Mouse (Mus musculus) lung, postnatal 25 days (tissue): ENCODE results near the gene Ppp2r3d.
"Not testable (repeated sequence)": the region's sequence is repeated elsewhere in the genome, so short reads cannot be mapped to it uniquely, and the experiment has no call there.

Source experiments
- DNase-seq: peaks from one replicate; pipeline ENCODE4 v3.0.0; 2022; ENCODE audit warnings: low spot score

The Ppp2r3d gene

GRCm38 (mm10) chr9:124476096-124476902 lies at the start of gene Ppp2r3d:
TSS of gene Ppp2r3d (minus strand) at chr9:124476898.
- DNase-seq: no peak

DNA sequence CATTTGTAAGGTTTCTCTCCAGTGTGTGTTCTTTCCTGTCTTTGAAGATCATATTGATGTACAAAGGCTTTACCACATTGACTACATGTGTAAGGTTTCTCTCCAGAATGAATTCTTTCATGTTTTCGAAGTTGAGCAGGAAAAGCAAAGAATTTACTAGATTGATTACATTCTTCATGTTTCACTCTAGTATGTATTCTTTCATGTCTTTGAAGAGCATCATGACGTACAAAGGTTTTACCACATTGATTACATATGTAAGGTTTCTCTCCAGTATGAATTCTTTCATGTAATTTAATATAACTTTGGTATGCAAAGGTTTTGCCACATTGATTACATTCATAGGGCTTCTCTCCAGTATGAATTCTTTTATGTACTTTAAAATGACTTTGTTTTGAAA lies 17.0 kb upstream of the Ppp2r3d start, which contains the start of gene Gm21836:
Gene Gm21836, minus strand, starts transcription at position 101 of the 400 bp plus-strand sequence.
- not testable (repeated sequence) for DNase-seq

DNA sequence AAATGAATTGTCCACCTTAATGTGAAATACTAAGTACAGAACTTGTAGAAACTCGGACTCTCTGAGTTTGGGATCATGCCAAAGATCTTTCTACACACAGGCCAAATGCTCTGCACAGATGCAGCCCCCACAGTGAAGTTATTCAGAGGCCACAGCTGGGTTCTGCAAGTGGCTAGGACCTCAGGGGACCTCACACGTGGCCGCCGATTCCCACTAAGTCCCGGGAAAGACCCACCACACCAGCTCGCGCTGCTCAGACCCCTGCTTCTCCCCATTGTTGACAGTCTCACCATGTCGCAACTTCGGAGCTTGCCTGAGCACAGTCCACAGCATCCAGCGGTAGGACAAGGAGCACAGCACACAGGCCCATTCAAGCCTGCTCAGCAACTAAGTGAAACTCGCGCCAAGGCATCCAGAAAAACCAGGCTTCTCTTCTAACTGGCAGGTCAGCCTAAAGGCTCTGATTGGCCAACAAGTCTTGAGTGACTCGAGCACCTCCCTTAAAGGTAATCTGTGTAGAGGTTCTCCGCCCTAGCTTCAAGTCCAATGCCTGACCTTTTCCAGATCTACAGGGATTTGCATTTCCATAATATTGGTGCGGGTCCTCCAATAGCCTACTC lies 3.8 kb upstream of the Ppp2r3d start:
- not testable (repeated sequence) for DNase-seq

DNA sequence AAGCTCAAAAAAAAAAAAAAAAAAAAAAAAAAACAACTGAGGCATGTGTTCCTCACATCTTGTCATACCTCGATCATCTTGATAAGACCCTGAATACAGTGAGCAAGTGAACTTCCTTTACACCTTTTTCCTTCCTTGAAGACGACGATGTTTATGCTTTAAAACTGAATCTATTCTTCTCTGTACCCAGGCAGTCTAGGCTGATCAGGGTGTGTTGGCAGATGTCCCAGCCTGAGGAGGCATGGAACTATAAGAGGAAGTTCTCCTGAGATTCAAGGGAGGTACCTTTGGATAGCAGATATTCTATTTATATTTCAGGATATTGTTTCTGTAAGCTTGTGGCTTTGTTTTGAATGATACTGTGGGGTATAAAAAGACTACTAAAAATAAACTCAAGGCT lies 1.4 kb upstream of the Ppp2r3d start:
- DNase-seq: peak; percentile 80

DNA sequence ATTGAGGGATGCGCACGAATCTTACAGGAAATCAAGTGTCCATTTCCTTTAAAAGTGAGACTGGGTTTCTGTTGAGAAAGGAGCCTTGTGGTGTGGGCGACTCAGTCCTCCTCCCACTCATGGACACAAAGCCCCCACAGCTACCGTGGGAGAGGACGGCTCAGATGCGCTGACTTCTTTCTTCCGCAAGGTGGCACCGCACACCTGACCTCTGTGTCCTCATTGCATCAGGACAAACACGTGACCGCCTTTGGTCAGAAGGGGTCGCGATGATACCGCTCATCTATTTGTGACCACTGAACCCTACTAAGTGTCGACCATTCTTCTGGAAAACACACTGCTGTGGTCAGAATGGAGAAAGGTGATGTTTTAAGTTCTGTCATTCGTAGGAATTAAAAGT lies 1.0 kb downstream of the Ppp2r3d start:
- no peak for DNase-seq

GRCm38 (mm10) chr9:124456572-124456971 lies 20.1 kb downstream of the Ppp2r3d start:
- DNase-seq: peak; percentile 81

GRCm38 (mm10) chr9:124442533-124442855 lies 34.2 kb downstream of the Ppp2r3d start:
- no peak for DNase-seq

GRCm38 (mm10) chr9:124441681-124442532 lies 34.8 kb downstream of the Ppp2r3d start:
- DNase-seq: no peak

DNA sequence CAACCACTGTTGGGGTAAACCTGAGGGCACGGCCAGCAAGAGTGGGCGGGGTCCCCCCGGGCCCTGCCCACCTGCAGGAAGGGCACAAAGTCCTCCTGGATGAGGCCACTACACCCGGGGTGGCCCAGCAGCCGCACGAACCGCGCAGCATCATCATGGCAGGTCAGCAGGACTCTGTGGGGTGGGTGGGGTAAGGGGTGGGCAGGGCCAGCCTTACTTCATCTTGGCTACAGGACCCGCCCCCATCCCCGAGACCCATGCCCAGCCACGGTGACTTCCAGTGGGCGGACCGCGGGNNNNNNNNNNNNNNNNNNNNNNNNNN lies 36.0 kb downstream of the Ppp2r3d start:
- DNase-seq: no peak

GRCm38 (mm10) chr9:124439848-124440723 lies 36.6 kb downstream of the Ppp2r3d start:
- no peak for DNase-seq

DNA sequence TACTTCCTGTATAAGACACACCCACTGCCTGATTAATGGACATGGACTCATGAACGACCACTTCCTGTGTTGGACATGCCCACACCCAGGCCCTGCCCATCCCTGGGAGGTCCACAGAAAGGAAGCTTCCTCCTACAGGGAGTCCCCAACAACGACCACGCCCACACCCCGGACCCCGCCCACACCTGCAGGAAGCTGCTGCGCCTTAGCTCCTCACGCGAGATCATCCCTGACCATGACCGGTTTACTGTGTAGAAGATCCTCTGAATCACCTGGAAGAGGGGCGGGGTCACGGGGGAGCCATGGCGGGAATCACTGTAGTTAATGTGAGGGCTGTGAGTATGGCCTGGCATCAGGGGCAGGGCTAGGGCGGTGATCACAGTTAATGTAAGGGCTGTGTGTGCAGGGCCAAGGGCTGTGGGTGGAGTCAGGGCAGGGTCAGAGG lies 37.3 kb downstream of the Ppp2r3d start:
- DNase-seq: no peak

GRCm38 (mm10) chr9:124438686-124439346 lies 37.9 kb downstream of the Ppp2r3d start:
- DNase-seq: no peak

DNA sequence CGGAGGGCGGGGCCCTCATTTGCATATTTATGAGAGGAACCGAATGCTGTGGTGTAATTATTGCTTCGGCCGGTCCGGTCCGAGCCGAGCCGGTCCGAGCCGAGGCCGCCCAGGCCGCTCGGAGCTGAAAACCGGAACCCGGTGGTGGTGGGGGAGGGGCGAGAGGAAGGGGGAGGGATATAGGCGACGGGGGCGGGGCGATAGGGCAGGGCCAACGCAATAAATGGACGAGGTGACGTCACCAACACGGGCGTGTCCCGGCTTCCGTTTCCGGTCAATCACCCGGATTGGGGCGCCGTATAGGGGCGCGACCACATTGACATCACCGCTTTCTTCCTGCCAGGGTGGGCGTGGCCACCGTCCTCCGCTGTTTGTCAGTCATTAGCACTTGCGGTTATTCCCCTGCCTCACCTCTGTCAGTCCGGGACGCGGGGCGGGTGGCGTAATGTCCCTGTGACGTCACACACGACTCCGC lies 51.2 kb downstream of the Ppp2r3d start:
- peak; percentile 91 for DNase-seq

- peak; percentile 99 for DNase-seq
Observed at GRCm38 (mm10) chr9:124424542-124425410, 51.9 kb downstream of the Ppp2r3d start.

GRCm38 (mm10) chr9:124424292-124424541 lies 52.5 kb downstream of the Ppp2r3d start:
- DNase-seq: no peak

DNA sequence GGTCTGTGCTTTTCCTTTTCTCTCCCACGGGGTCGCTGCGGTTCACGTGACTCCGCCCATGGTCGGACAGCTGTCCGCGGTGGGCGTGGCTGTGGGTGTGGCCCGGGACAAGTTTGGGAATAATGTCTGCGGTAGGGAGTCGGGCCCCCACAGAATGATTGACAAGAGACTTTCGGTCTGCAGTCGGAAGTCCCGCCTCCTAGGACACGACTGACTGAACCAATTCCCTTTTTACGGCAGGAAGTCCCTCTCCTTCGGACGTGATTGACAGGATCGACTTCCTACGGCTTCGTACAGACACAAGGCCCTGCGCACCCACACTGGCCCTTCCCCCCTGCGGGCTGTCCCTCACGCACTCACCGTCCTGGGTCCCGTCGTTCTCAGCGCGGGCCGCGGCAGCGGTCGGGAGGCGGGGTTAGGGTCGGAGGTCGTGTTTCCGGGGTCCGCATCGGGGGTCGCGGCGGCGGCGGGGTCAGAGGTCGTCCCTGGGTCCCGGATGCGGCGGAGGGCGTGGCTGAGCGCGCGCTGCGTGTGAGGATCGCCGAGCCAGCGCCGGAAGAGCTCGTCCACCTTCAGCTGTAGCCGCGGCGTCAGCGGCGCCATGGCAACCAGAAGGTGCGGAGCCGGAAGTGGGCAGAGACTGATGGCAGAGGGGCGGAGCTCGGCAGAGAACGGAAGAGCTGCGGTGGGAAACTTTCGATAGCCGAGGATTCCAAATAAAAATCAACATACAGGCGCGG lies 53.0 kb downstream of the Ppp2r3d start:
- peak; percentile 99 for DNase-seq

DNA sequence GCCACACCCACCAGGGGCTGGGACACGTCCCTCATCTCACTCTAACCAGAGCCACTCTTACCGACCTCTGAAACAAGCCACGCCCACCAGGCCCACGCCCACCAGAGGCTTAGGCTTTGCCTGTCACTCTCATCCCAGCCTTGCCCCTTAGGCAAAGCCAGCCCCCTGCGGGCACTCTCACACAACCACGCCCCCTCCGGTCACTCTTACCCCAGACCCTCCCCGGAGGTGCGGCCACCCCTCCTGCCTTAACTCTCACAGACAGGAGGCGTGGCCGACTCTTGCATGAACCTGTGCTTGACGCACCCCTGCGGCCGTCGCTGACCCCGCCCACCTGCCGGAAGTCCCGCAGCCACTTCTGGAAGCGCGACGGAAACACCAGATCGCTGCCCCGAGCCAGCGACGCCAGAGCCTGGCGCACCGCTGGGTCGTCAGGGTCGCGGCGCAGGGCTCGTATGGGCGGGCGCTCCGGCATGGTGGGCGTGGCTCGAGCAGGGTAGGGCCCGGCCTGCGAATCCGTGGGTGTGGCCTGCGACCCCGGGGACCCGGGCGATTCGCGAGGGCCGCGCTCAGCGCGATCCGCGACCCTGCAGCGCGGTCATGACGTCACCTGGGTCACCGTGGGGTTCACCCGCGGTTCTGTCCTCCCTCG lies 53.7 kb downstream of the Ppp2r3d start:
- DNase-seq: peak; percentile 95

GRCm38 (mm10) chr9:124422427-124422826 lies 54.3 kb downstream of the Ppp2r3d start:
- DNase-seq: peak; percentile 25

- no peak for DNase-seq
Observed at GRCm38 (mm10) chr9:124412921-124413320, 63.8 kb downstream of the Ppp2r3d start.
